8 mouse cellular contexts compared by ENCODE assay signal in genomic region chr19:57359701-57360326, GRCm38 (mm10). TPM values are rescaled to one million over a fixed set of nuclear protein-coding genes. Genes with fewer than 3 reads are reported as not detected.
DNase-seq lines count a peak whose midpoint lies in the region; ATAC-seq and TF ChIP-seq lines count a peak whose summit lies in the region.

No protein-coding gene starts in this region.

- H3K9me3 ChIP-seq in hindbrain, embryonic 11.5 days (ENCODE audit: control insufficient read depth, low read length), result no peaks in the 10 kb centered on the region
- H3K9me3 ChIP-seq in liver, embryonic 15.5 days (replicated peaks), result no peaks in the 10 kb centered on the region

- peak overlapping the region; percentile 46 for H3ac ChIP-seq in C2C12 (ENCODE audit: control insufficient read depth, insufficient read length, low read depth)

- H3K4me1 ChIP-seq in hindbrain, embryonic 11.5 days (replicated peaks; ENCODE audit: control insufficient read depth, insufficient read depth, low read length), result no peaks in the 10 kb centered on the region; the same call in 1 of the 2 replicates
- H3K4me1 ChIP-seq in liver, embryonic 15.5 days (replicated peaks), result peaks cover 82% of the 10 kb centered on the region

- ATAC-seq in cerebellum, adult (ENCODE audit: insufficient number of reproducible peaks, low FRiP score, low TSS enrichment), result no peak
- ATAC-seq in hindbrain, embryonic 11.5 days (ENCODE audit: low FRiP score), result no peak
- no peak for ATAC-seq in liver, embryonic 15.5 days (ENCODE audit: insufficient read depth)

- no peak overlapping the region; the same call in 1 of the 2 replicates for H3K9ac ChIP-seq in hindbrain, embryonic 11.5 days (ENCODE audit: low read depth, low read length)
- H3K9ac ChIP-seq in liver, embryonic 15.5 days, result peak overlapping the region; percentile 58

- peaks cover 56% of the 10 kb centered on the region for H3K79me3 ChIP-seq in C2C12 (ENCODE audit: low read depth)

- 55% methylated on average over 10 of the region's 10 CpGs for WGBS in hindbrain, embryonic 11.5 days
- WGBS in liver, embryonic 15.5 days (ENCODE audit: insufficient replicate concordance), result 10% methylated on average over 10 of the region's 10 CpGs

- H3K27me3 ChIP-seq in C2C12 (ENCODE audit: control insufficient read depth, insufficient read depth, insufficient read length), result no peaks in the 10 kb centered on the region
- no peaks in the 10 kb centered on the region for H3K27me3 ChIP-seq in hindbrain, embryonic 11.5 days (ENCODE audit: control insufficient read depth, insufficient read depth, low read length)
- H3K27me3 ChIP-seq in liver, embryonic 15.5 days, result no peaks in the 10 kb centered on the region

- H3K4me3 ChIP-seq in C2C12 (ENCODE audit: insufficient read depth, poor library complexity, severe bottlenecking), result peak overlapping the region; percentile 77
- peak overlapping the region; percentile 86; the same call in 1 of the 2 replicates for H3K4me3 ChIP-seq in hindbrain, embryonic 11.5 days (ENCODE audit: low read depth, low read length)
- peak overlapping the region; percentile 94 for H3K4me3 ChIP-seq in liver, embryonic 15.5 days (replicated peaks)

- H3K4me2 ChIP-seq in hindbrain, embryonic 11.5 days (replicated peaks; ENCODE audit: low read depth, low read length), result peak overlapping the region; percentile 44
- peak overlapping the region; percentile 91 for H3K4me2 ChIP-seq in liver, embryonic 15.5 days

- H3K36me3 ChIP-seq in C2C12 (ENCODE audit: control insufficient read depth, insufficient read depth), result peaks cover 4% of the 10 kb centered on the region
- H3K36me3 ChIP-seq in hindbrain, embryonic 11.5 days (ENCODE audit: control insufficient read depth, insufficient read depth, low read length), result no peaks in the 10 kb centered on the region
- no peaks in the 10 kb centered on the region for H3K36me3 ChIP-seq in liver, embryonic 15.5 days (replicated peaks)

- TF ChIP-seq CTCF in C2C12 (IDR thresholded peaks at IDR 0.05; ENCODE audit: control insufficient read depth, insufficient read depth, insufficient read length), result no peak

- peaks cover 69% of the 10 kb centered on the region for H3K79me2 ChIP-seq in C2C12 (ENCODE audit: control insufficient read depth, insufficient read depth)

- DNase-seq in cerebellum, adult 11-12 months, result peak; percentile 40
- peak; percentile 20 to 37 for DNase-seq in cerebellum, postnatal 36 days
- peak; percentile 24 for DNase-seq in hindbrain, embryonic 11.5 days (ENCODE audit: low spot score)
- DNase-seq in thymus, postnatal 14 days, result peak; percentile 67
- DNase-seq in layer of hippocampus, postnatal 25 days (ENCODE audit: extremely low spot score in 1 of 2, low spot score in 1 of 2), result no peak

- no peak overlapping the region for H3K27ac ChIP-seq in hindbrain, embryonic 11.5 days (ENCODE audit: low read depth, low read length)
- H3K27ac ChIP-seq in liver, embryonic 15.5 days (replicated peaks), result peak overlapping the region; percentile 95

TF ChIP-seq in C2C12, 6 proteins besides CTCF, POLR2A, EP300 and RAD21:
- no peak for TF ChIP-seq CEBPB (IDR thresholded peaks at IDR 0.05; ENCODE audit: low read depth)
- no peak for TF ChIP-seq USF1 (IDR thresholded peaks at IDR 0.05; ENCODE audit: low read depth)

RNA-seq across cellular contexts. Expression of gene Fam160b1, which starts 0.7 kb away (rescaled TPM):
- polyA plus RNA-seq in C2C12 (2012; fragmentation: generic; extraction: Trizol), result 7.3 TPM
- polyA plus RNA-seq in hindbrain, embryonic 11.5 days (2014; fragmentation: Nextera tagmentation; extraction: Ambion mirVana), result 14.2 and 15.4 TPM in 2 replicates
- polyA plus RNA-seq in liver, embryonic 15.5 days (2015; fragmentation: Nextera tagmentation; extraction: Ambion mirVana), result 6.0 and 6.6 TPM in 2 replicates
- total RNA-seq in layer of hippocampus, postnatal 25 days (2021), result 10 to 100 TPM; 21.1 to 21.7 TPM

RNA-seq across cellular contexts. Expression of gene Ablim1, which starts 45.1 kb away (rescaled TPM):
- polyA plus RNA-seq in C2C12 (2012; fragmentation: generic; extraction: Trizol), result 9.8 TPM
- 18.3 and 18.6 TPM in 2 replicates for polyA plus RNA-seq in hindbrain, embryonic 11.5 days (2014; fragmentation: Nextera tagmentation; extraction: Ambion mirVana)
- 9.5 and 11.3 TPM in 2 replicates for polyA plus RNA-seq in liver, embryonic 15.5 days (2015; fragmentation: Nextera tagmentation; extraction: Ambion mirVana)
- total RNA-seq in layer of hippocampus, postnatal 25 days (2021), result 10 to 100 TPM; 66.9 to 79.0 TPM

Comparison
In these comparisons a context has a peak if more than half of its experiments do, and no peak if none do; other contexts are left out.
1. DNase-seq: peak in cerebellum, adult 11-12 months (single experiment), cerebellum, postnatal 36 days (2 of 2), hindbrain, embryonic 11.5 days (single experiment) and thymus, postnatal 14 days (single experiment); none in layer of hippocampus, postnatal 25 days (0 of 2).
2. Peak in every context shown above with its lines, with median percentiles within 50 percentile points of each other: H3K4me3 ChIP-seq.